Mouse (Mus musculus) E14TG2a.4 (cell line): ENCODE results near the gene Pnpla6.

Experiments used
- CTCF ChIP-seq: conservative IDR thresholded peaks from 2 replicates; pipeline ENCODE4 v1.5.1; 2014; ENCODE audit warnings: low read length
- NANOG ChIP-seq: IDR thresholded peaks from 2 replicates; pipeline ENCODE4 v1.6.1; 2014; ENCODE audit warnings: borderline replicate concordance, low read length, mixed read lengths
- POU5F1 ChIP-seq: IDR thresholded peaks from 2 replicates; pipeline ENCODE4 v1.6.1; 2014; ENCODE audit warnings: low read length, borderline replicate concordance

GRCm38 (mm10) chr8:3492901-3493844, 22.0 kb upstream of the Pnpla6 start, which contains the start of gene Zfp358:
- no peak for TF ChIP-seq CTCF
- TF ChIP-seq POU5F1, result no peak
- TF ChIP-seq NANOG, result no peak
